Mouse (Mus musculus) kidney, adult 2 months (tissue): ENCODE measurements around the gene Rnf222. TPM values are rescaled to one million over a fixed set of nuclear protein-coding genes. Genes with fewer than 3 reads are reported as not detected.

Source experiments
- DNase-seq: peaks from one replicate; pipeline ENCODE4 v3.0.0; 2021
- H3K27ac ChIP-seq: fragments of 200-500 bp; 2 replicates; pipeline ENCODE4 v1.5.1; 2012; ENCODE audit warnings: low read depth, low read length, control low read depth, inconsistent platforms; ENCODE audit not compliant: insufficient read depth
- H3K27me3 ChIP-seq: fragments of 200-500 bp; replicated peaks from 2 replicates; pipeline ENCODE4 v1.6.1; 2012; ENCODE audit warnings: mild to moderate bottlenecking, moderate library complexity, low read length, inconsistent platforms; ENCODE audit not compliant: control insufficient read depth, insufficient read depth
- H3K36me3 ChIP-seq: fragments of 200-500 bp; 2 replicates; pipeline ENCODE4 v1.6.1; 2012; ENCODE audit warnings: mild to moderate bottlenecking, moderate library complexity, low read length, inconsistent platforms; ENCODE audit not compliant: control insufficient read depth, insufficient read depth
- H3K4me1 ChIP-seq: fragments of 200-500 bp; 2 replicates; pipeline ENCODE4 v1.6.1; 2011; ENCODE audit warnings: low read length; ENCODE audit not compliant: control insufficient read depth, insufficient read depth
- H3K4me3 ChIP-seq: fragments of 200-500 bp; 2 replicates; pipeline ENCODE4 v1.5.1; 2011; ENCODE audit warnings: mild to moderate bottlenecking, low read depth, low read length, control low read depth; ENCODE audit not compliant: insufficient read depth
- CTCF ChIP-seq: fragments of 200-500 bp; conservative IDR thresholded peaks from 2 replicates; pipeline ENCODE4 v1.5.1; 2011; ENCODE audit warnings: low read depth, mild to moderate bottlenecking, control low read depth, low read length, moderate library complexity, mixed read lengths; ENCODE audit not compliant: insufficient read depth, insufficient read length
- POLR2A ChIP-seq: fragments of 200-500 bp; IDR thresholded peaks from one replicate; pipeline ENCODE4 v1.6.1; 2011; ENCODE audit warnings: low read depth, low read length, control low read depth
- WGBS: fragments of 180-500 bp; shearing (Covaris S2); methylation state at CpG from one replicate; pipeline ENCODE4 v1.1.7; 2018; 5-methylcytosine and 5-hydroxymethylcytosine counted together
- polyA plus RNA-seq: library from polyadenylated mRNA; depleted of rRNA; stranded (reverse); fragments of >200 nt; gene quantifications from 2 replicates; pipeline ENCODE4 v1.2.3, GENCODE M21; 2012

Rnf222 gene
- polyA plus RNA-seq, 1 experiment, result 0.13 TPM

- no peak for DNase-seq
- Histone ChIP-seq H3K27me3 (no peaks in the 10 kb centered on the region), H3K4me3 (no peak overlapping the region), H3K4me1 (0 out of 2 replicates have a peak, but pooled peaks cover 3% of the 10 kb centered on the region), H3K27ac (no peak overlapping the region), H3K36me3 (no peaks in the 10 kb centered on the region)
- no peak for TF ChIP-seq CTCF
- TF ChIP-seq POLR2A, result no peak
- WGBS, result 84% methylated on average over 9 of the region's 9 CpGs
Measured at GRCm38 (mm10) chr11:68871277-68871676, 17.1 kb upstream of the Rnf222 start.

GRCm38 (mm10) chr11:68871748-68872147 is 16.6 kb upstream of the Rnf222 start, which contains the start of gene Ndel1:
Gene Ndel1, minus strand, starts transcription at chr11:68871858.
- Histone ChIP-seq H3K4me3 (no peak within 1 kb of the TSS), H3K27me3 (no peaks in the 10 kb centered on the region), H3K36me3 (no peaks in the 10 kb centered on the region), H3K27ac (peak within 1 kb of the TSS; percentile 37), H3K4me1 (0 out of 2 replicates have a peak, but pooled peaks cover 3% of the 10 kb centered on the region)
- TF ChIP-seq CTCF (no peak), POLR2A (no peak)
- WGBS, result 29% methylated on average over 6 of the region's 6 CpGs
- peak; percentile 86 for DNase-seq

- Histone ChIP-seq H3K27me3 (no peaks in the 10 kb centered on the region), H3K4me3 (no peak overlapping the region), H3K36me3 (no peaks in the 10 kb centered on the region), H3K27ac (no peak overlapping the region), H3K4me1 (no peaks in the 10 kb centered on the region)
- TF ChIP-seq POLR2A (no peak), CTCF (peak; percentile 74)
- 0% methylated on average over 2 of the region's 2 CpGs for WGBS
- peak; percentile 81 for DNase-seq
Measured at GRCm38 (mm10) chr11:68874841-68875240, 13.5 kb upstream of the Rnf222 start.

GRCm38 (mm10) chr11:68878811-68879210 is 9.5 kb upstream of the Rnf222 start:
- H3K4me3 ChIP-seq, result no peak overlapping the region
- no peaks in the 10 kb centered on the region for H3K27me3 ChIP-seq
- H3K36me3 ChIP-seq, result no peaks in the 10 kb centered on the region
- H3K27ac ChIP-seq, result no peak overlapping the region
- no peak for DNase-seq
- 84% methylated on average over 5 of the region's 5 CpGs for WGBS
- no peaks in the 10 kb centered on the region for H3K4me1 ChIP-seq
- TF ChIP-seq POLR2A, result no peak

GRCm38 (mm10) chr11:68882107-68882506 is 6.2 kb upstream of the Rnf222 start:
- H3K27me3 ChIP-seq, result no peaks in the 10 kb centered on the region
- no peak for DNase-seq
- H3K4me3 ChIP-seq, result no peak overlapping the region
- 46% methylated on average over 14 of the region's 14 CpGs for WGBS
- H3K27ac ChIP-seq, result no peak overlapping the region
- TF ChIP-seq POLR2A (no peak), CTCF (no peak)
- no peaks in the 10 kb centered on the region for H3K4me1 ChIP-seq
- H3K36me3 ChIP-seq, result no peaks in the 10 kb centered on the region

GRCm38 (mm10) chr11:68883843-68884242 is 4.5 kb upstream of the Rnf222 start:
- Histone ChIP-seq H3K36me3 (no peaks in the 10 kb centered on the region), H3K27me3 (no peaks in the 10 kb centered on the region), H3K4me1 (no peaks in the 10 kb centered on the region), H3K27ac (no peak overlapping the region), H3K4me3 (no peak overlapping the region)
- no peak for TF ChIP-seq POLR2A
- no peak for TF ChIP-seq CTCF
- WGBS, result 80% methylated on average over 2 of the region's 2 CpGs
- DNase-seq, result no peak

- no peaks in the 10 kb centered on the region for H3K4me1 ChIP-seq
- H3K36me3 ChIP-seq, result no peaks in the 10 kb centered on the region
- H3K27me3 ChIP-seq, result no peaks in the 10 kb centered on the region
- TF ChIP-seq POLR2A, result no peak
- no peak for TF ChIP-seq CTCF
- WGBS, result 87% methylated on average over 5 of the region's 5 CpGs
- DNase-seq, result no peak
- H3K4me3 ChIP-seq, result no peak overlapping the region
- no peak overlapping the region for H3K27ac ChIP-seq
Measured at GRCm38 (mm10) chr11:68884368-68884767, 4.0 kb upstream of the Rnf222 start.

- Histone ChIP-seq H3K27me3 (no peaks in the 10 kb centered on the region), H3K36me3 (no peaks in the 10 kb centered on the region), H3K4me3 (no peak overlapping the region), H3K4me1 (no peaks in the 10 kb centered on the region), H3K27ac (no peak overlapping the region)
- 81% methylated on average over 5 of the region's 5 CpGs for WGBS
- DNase-seq, result no peak
- TF ChIP-seq CTCF (no peak), POLR2A (no peak)
Measured at GRCm38 (mm10) chr11:68886091-68886490, 2.3 kb upstream of the Rnf222 start.
